9 mouse cellular contexts compared by ENCODE assay signal in the genomic region with DNA sequence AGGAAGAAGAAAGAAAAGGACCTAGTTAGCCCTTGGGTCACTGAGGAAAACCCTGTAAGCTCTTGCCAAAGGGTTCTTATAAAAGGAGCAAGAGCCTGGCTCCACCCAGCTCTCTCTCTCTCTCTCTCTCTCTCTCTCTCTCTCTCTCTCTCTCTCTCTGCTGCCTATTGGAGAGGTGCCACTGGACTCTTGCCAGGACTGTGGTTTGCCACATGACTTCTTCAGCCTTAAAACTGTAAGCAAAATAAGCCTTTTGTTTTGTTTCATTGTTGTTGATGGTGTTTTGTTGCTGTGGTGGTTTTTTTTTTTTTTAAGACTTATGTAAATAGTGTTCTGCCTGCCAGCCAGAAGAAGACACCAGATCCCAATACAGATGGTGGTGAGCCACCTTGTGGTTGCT. TPM values are rescaled to one million over a fixed set of nuclear protein-coding genes. Genes with fewer than 3 reads are reported as not detected.
A peak's percentile ranks its signal among the peaks of the same experiment; 100 is the strongest.
DNase-seq lines count a peak whose midpoint lies in the region; ATAC-seq and TF ChIP-seq lines count a peak whose summit lies in the region.
"Had no signal": no experiment of that assay in that cellular context is flagged by ENCODE, and none has a peak within 500 bp of the region (broad histone marks: within the 10 kb centered on the region; RNA-seq: fewer than 3 reads in every experiment).

No protein-coding gene starts in this region.

- no peaks in the 10 kb centered on the region for H3K4me1 ChIP-seq in heart, embryonic 11.5 days (ENCODE audit: control insufficient read depth, insufficient read depth, low read length)
- H3K4me1 ChIP-seq in thymus, adult 2 months (replicated peaks; ENCODE audit: control insufficient read depth, insufficient read depth, low read length) = no peaks in the 10 kb centered on the region

- no peaks in the 10 kb centered on the region for H3K36me3 ChIP-seq in heart, embryonic 11.5 days (ENCODE audit: control insufficient read depth, insufficient read depth, low read length)
- no peaks in the 10 kb centered on the region for H3K36me3 ChIP-seq in thymus, adult 2 months (ENCODE audit: control insufficient read depth, insufficient read depth, low read length)

- TF ChIP-seq POLR2A in thymus, adult 2 months (IDR thresholded peaks at IDR 0.05; ENCODE audit: control insufficient read depth, extremely low read depth, insufficient read depth, low read length, poor library complexity) = no peak

- no peak overlapping the region for H3K9ac ChIP-seq in heart, embryonic 11.5 days (ENCODE audit: low read depth, low read length)

- ATAC-seq in heart, embryonic 11.5 days (replicated peaks; ENCODE audit: insufficient number of reproducible peaks, low FRiP score, low TSS enrichment) = no peak
- ATAC-seq in megakaryocyte, adult 5-6 weeks (ENCODE audit: poor library complexity, severe bottlenecking) = no peak

- H3K4me2 ChIP-seq in heart, embryonic 11.5 days = no peak overlapping the region

- H3K27me3 ChIP-seq in heart, embryonic 11.5 days (ENCODE audit: control insufficient read depth, insufficient read depth, low read length) = no peaks in the 10 kb centered on the region
- no peaks in the 10 kb centered on the region for H3K27me3 ChIP-seq in thymus, adult 2 months (ENCODE audit: control insufficient read depth, insufficient read depth, low read length)

- peak; percentile 71 for DNase-seq in heart, postnatal 4 days
- DNase-seq in 3T3-L1 (ENCODE audit: low read depth, low spot score) = peak; percentile 88
- peak; percentile 75 for DNase-seq in MN1 (ENCODE audit: low spot score)
- DNase-seq in kidney, postnatal 36 days = peak; percentile 62 to 82
- DNase-seq in thymus, adult 2 months = no peak
- DNase-seq in left cerebral cortex, adult 9 months (ENCODE audit: low spot score in 2 of 2) = no peak

- no peak for TF ChIP-seq CTCF in thymus, adult 2 months (IDR thresholded peaks at IDR 0.05; ENCODE audit: borderline replicate concordance, control insufficient read depth, extremely low read depth, insufficient read depth, low read length, poor library complexity)

- no peak overlapping the region for H3K27ac ChIP-seq in heart, embryonic 11.5 days (ENCODE audit: low read depth, low read length)
- no peak overlapping the region for H3K27ac ChIP-seq in thymus, adult 2 months (ENCODE audit: control insufficient read depth, insufficient read depth, low read length)

- no peaks in the 10 kb centered on the region for H3K9me3 ChIP-seq in heart, embryonic 11.5 days (replicated peaks; ENCODE audit: control insufficient read depth, low read length)

- no peak overlapping the region for H3K4me3 ChIP-seq in heart, embryonic 11.5 days (ENCODE audit: low read depth, low read length)
- H3K4me3 ChIP-seq in thymus, adult 2 months (ENCODE audit: control insufficient read depth, insufficient read depth, low read length) = no peak overlapping the region

RNA-seq across cellular contexts. Expression of a gene that starts 7.6 kb away (rescaled TPM):
- total RNA-seq in heart, postnatal 4 days (2021) = 10 to 100 TPM; 58.2 to 59.5 TPM
- polyA plus RNA-seq in heart, embryonic 11.5 days (2014; fragmentation: Nextera tagmentation; extraction: Ambion mirVana) = 80.7 and 86.3 TPM in 2 replicates
- polyA plus RNA-seq in thymus, adult 2 months (2012; rRNA removed) = 112 and 119 TPM in 2 replicates
- 222 and 239 TPM in 2 replicates for total RNA-seq in megakaryocyte, adult 5-6 weeks (2015)
- total RNA-seq in megakaryocyte, adult 5-6 weeks (2017) = 86.2 and 101 TPM in 2 replicates

RNA-seq across cellular contexts. Expression of a gene that starts 31.6 kb away (rescaled TPM):
- 10 to 100 TPM; 51.1 to 51.5 TPM for total RNA-seq in heart, postnatal 4 days (2021)
- 23.6 and 27.9 TPM in 2 replicates for polyA plus RNA-seq in heart, embryonic 11.5 days (2014; fragmentation: Nextera tagmentation; extraction: Ambion mirVana)
- 125 and 128 TPM in 2 replicates for polyA plus RNA-seq in thymus, adult 2 months (2012; rRNA removed)
- total RNA-seq in megakaryocyte, adult 5-6 weeks (2015) = 13.5 and 16.9 TPM in 2 replicates
- 1.6 and 2.6 TPM in 2 replicates for total RNA-seq in megakaryocyte, adult 5-6 weeks (2017)

RNA-seq across cellular contexts. Expression of a gene that starts 54.9 kb away (rescaled TPM):
- under 1 TPM; 0.43 to 0.52 TPM for total RNA-seq in heart, postnatal 4 days (2021)
- 6.4 and 8.2 TPM in 2 replicates for polyA plus RNA-seq in heart, embryonic 11.5 days (2014; fragmentation: Nextera tagmentation; extraction: Ambion mirVana)
- 0.46 and 0.90 TPM in 2 replicates for polyA plus RNA-seq in thymus, adult 2 months (2012; rRNA removed)
- not detected in 2 replicates for total RNA-seq in megakaryocyte, adult 5-6 weeks (2015)
- total RNA-seq in megakaryocyte, adult 5-6 weeks (2017) = not detected in 2 replicates
- total RNA-seq: left cerebral cortex, postnatal 10 days had no signal

Comparison
In these comparisons a context has a peak if more than half of its experiments do, and no peak if none do; other contexts are left out.
1. DNase-seq: peak in heart, postnatal 4 days (single experiment), 3T3-L1 (single experiment), MN1 (single experiment) and kidney, postnatal 36 days (2 of 2); none in thymus, adult 2 months (single experiment) and left cerebral cortex, adult 9 months (0 of 2).